ENCODE assay signal across 16 mouse cellular contexts in genomic region chr13:34842851-34843250, GRCm38 (mm10).
"Had no signal": no experiment of that assay in that cellular context is flagged by ENCODE, and none has a peak within 500 bp of the region (broad histone marks: within the 10 kb centered on the region; RNA-seq: fewer than 3 reads in every experiment).

No protein-coding gene starts in this region.

- H3K27ac ChIP-seq: lung, embryonic 15.5 days; macrophage; midbrain, embryonic 13.5 days; midbrain, embryonic 15.5 days; neural tube, embryonic 12.5 days; stomach, embryonic 15.5 days; stomach, postnatal 0 days had no signal

- H3K9me3 ChIP-seq: lung, embryonic 15.5 days; midbrain, embryonic 13.5 days; midbrain, embryonic 15.5 days; neural tube, embryonic 12.5 days; stomach, embryonic 15.5 days had no signal

- H3K4me3 ChIP-seq: lung, embryonic 15.5 days; megakaryocyte, embryonic 14.5 days; midbrain, embryonic 13.5 days; midbrain, embryonic 15.5 days; neural tube, embryonic 12.5 days; stomach, embryonic 15.5 days had no signal

- DNase-seq: lung, adult 2 months; lung, postnatal 14 days; lung, postnatal 36 days; right cerebral cortex, postnatal 14 days; thymus, adult 2 months; thymus, postnatal 25 days had no signal

- ATAC-seq: lung, postnatal 0 days; midbrain, embryonic 13.5 days; midbrain, embryonic 15.5 days had no signal

- H3K27me3 ChIP-seq: lung, embryonic 15.5 days; midbrain, embryonic 13.5 days; midbrain, embryonic 15.5 days; neural tube, embryonic 12.5 days; stomach, embryonic 15.5 days had no signal

- H3K4me1 ChIP-seq: lung, embryonic 15.5 days; megakaryocyte, embryonic 14.5 days; midbrain, embryonic 13.5 days; midbrain, embryonic 15.5 days; neural tube, embryonic 12.5 days; stomach, embryonic 15.5 days had no signal

- H3K9ac ChIP-seq: lung, embryonic 15.5 days; midbrain, embryonic 13.5 days; midbrain, embryonic 15.5 days; neural tube, embryonic 12.5 days; stomach, embryonic 15.5 days had no signal

- H3K4me2 ChIP-seq: lung, embryonic 15.5 days; midbrain, embryonic 11.5 days; midbrain, embryonic 13.5 days; midbrain, embryonic 15.5 days; neural tube, embryonic 12.5 days; stomach, embryonic 15.5 days had no signal

- H3K36me3 ChIP-seq: lung, embryonic 15.5 days; midbrain, embryonic 13.5 days; midbrain, embryonic 15.5 days; neural tube, embryonic 12.5 days; stomach, embryonic 15.5 days had no signal
